In genomic region chr11:52915648-52916047, GRCm38 (mm10) we compare ENCODE assay signal across 23 mouse cellular contexts.
"Had no signal": no experiment of that assay in that cellular context is flagged by ENCODE, and none has a peak within 500 bp of the region (broad histone marks: within the 10 kb centered on the region; RNA-seq: fewer than 3 reads in every experiment).

No protein-coding gene starts in this region.

- H3K9me3 ChIP-seq: heart, embryonic 12.5 days; kidney, embryonic 15.5 days; limb, embryonic 15.5 days; liver, embryonic 12.5 days had no signal

- H3K4me3 ChIP-seq: gastrocnemius, adult 2 months; heart, embryonic 10.5 days; heart, embryonic 12.5 days; kidney, embryonic 15.5 days; limb, embryonic 13.5 days; limb, embryonic 15.5 days; liver, embryonic 12.5 days had no signal

- H3K36me3 ChIP-seq: heart, embryonic 10.5 days; heart, embryonic 12.5 days; kidney, embryonic 15.5 days; limb, embryonic 13.5 days; limb, embryonic 15.5 days; liver, embryonic 12.5 days had no signal

- H3K4me1 ChIP-seq: liver, embryonic 12.5 days had no signal

- ATAC-seq: hindbrain, embryonic 16.5 days; intestine, embryonic 16.5 days; liver, embryonic 12.5 days had no signal

- H3K9ac ChIP-seq: heart, embryonic 12.5 days; hindbrain, embryonic 14.5 days; kidney, embryonic 15.5 days; limb, embryonic 13.5 days; limb, embryonic 15.5 days; liver, embryonic 12.5 days had no signal

- DNase-seq: gastrocnemius, adult 2 months; gastrocnemius, postnatal 10 days; gastrocnemius, postnatal 25 days; heart, adult 18-20 months; heart, postnatal 10 days; kidney, adult 11 months; kidney, adult 2 months; kidney, adult 9 months; kidney, postnatal 14 days; kidney, postnatal 36 days; layer of hippocampus, adult 9-11 months; layer of hippocampus, postnatal 36 days; left cerebral cortex, postnatal 4 days had no signal

- H3K4me2 ChIP-seq: heart, embryonic 12.5 days; hindbrain, embryonic 14.5 days; kidney, embryonic 15.5 days; limb, embryonic 13.5 days; limb, embryonic 15.5 days; liver, embryonic 12.5 days had no signal

- H3K27ac ChIP-seq: gastrocnemius, adult 2 months; heart, embryonic 10.5 days; hindbrain, embryonic 14.5 days; kidney, embryonic 15.5 days; kidney, postnatal 0 days; limb, embryonic 13.5 days; limb, embryonic 15.5 days; liver, embryonic 12.5 days had no signal

- H3K27me3 ChIP-seq: heart, embryonic 12.5 days; limb, embryonic 13.5 days; limb, embryonic 15.5 days; liver, embryonic 12.5 days had no signal
